23 mouse cellular contexts compared by ENCODE assay signal in genomic region chr12:29553138-29553537, GRCm38 (mm10). TPM values are rescaled to one million over a fixed set of nuclear protein-coding genes. Genes with fewer than 3 reads are reported as not detected.
"Had no signal": no experiment of that assay in that cellular context is flagged by ENCODE, and none has a peak within 500 bp of the region (broad histone marks: within the 10 kb centered on the region; RNA-seq: fewer than 3 reads in every experiment).

No protein-coding gene starts in this region.

- H3K4me1 ChIP-seq: kidney, embryonic 15.5 days; limb, embryonic 10.5 days; limb, embryonic 13.5 days; liver, embryonic 12.5 days; liver, embryonic 15.5 days; stomach, embryonic 15.5 days had no signal

- H3K9me3 ChIP-seq: kidney, embryonic 15.5 days; limb, embryonic 10.5 days; limb, embryonic 13.5 days; liver, embryonic 12.5 days; liver, embryonic 15.5 days; midbrain, embryonic 12.5 days; neural tube, embryonic 12.5 days; neural tube, embryonic 15.5 days; stomach, embryonic 15.5 days had no signal

- H3K36me3 ChIP-seq: kidney, embryonic 15.5 days; limb, embryonic 10.5 days; limb, embryonic 13.5 days; liver, embryonic 12.5 days; liver, embryonic 15.5 days; midbrain, embryonic 12.5 days; neural tube, embryonic 12.5 days; neural tube, embryonic 15.5 days; stomach, embryonic 15.5 days had no signal

- ATAC-seq: liver, embryonic 12.5 days had no signal

- H3K27ac ChIP-seq: kidney, embryonic 15.5 days; limb, embryonic 10.5 days; limb, embryonic 13.5 days; liver, embryonic 12.5 days; liver, embryonic 15.5 days; midbrain, embryonic 12.5 days; neural tube, embryonic 12.5 days; neural tube, embryonic 15.5 days; stomach, embryonic 15.5 days had no signal

- H3K4me3 ChIP-seq: kidney, embryonic 15.5 days; limb, embryonic 10.5 days; limb, embryonic 13.5 days; liver, embryonic 12.5 days; liver, embryonic 15.5 days; midbrain, embryonic 12.5 days; neural tube, embryonic 12.5 days; neural tube, embryonic 15.5 days; stomach, embryonic 15.5 days had no signal

- DNase-seq: kidney, adult 11 months; kidney, adult 8-10 months; kidney, postnatal 10 days; kidney, postnatal 36 days; liver; lung, adult 18-20 months; lung, postnatal 14 days; lung, postnatal 4 days; right cerebral cortex, adult 18-20 months; right cerebral cortex, postnatal 14 days; right cerebral cortex, postnatal 4 days; spleen, adult 18-20 months; thymus, postnatal 25 days had no signal

- H3K27me3 ChIP-seq: kidney, embryonic 15.5 days; limb, embryonic 13.5 days; liver, embryonic 12.5 days; liver, embryonic 15.5 days; neural tube, embryonic 12.5 days; neural tube, embryonic 15.5 days; stomach, embryonic 15.5 days had no signal

- H3K9ac ChIP-seq: kidney, embryonic 15.5 days; limb, embryonic 13.5 days; liver, embryonic 12.5 days; liver, embryonic 15.5 days; midbrain, embryonic 12.5 days; neural tube, embryonic 12.5 days; neural tube, embryonic 15.5 days; stomach, embryonic 15.5 days had no signal

- H3K4me2 ChIP-seq: kidney, embryonic 15.5 days; limb, embryonic 13.5 days; liver, embryonic 12.5 days; liver, embryonic 15.5 days; midbrain, embryonic 12.5 days; neural tube, embryonic 12.5 days; neural tube, embryonic 15.5 days; stomach, embryonic 15.5 days had no signal

RNA-seq across cellular contexts. Expression of gene Myt1l, which starts 25.0 kb away (rescaled TPM):
- total RNA-seq: megakaryocyte progenitor cell, adult 5-6 weeks had no signal
- polyA plus RNA-seq: limb, embryonic 10.5 days; liver, embryonic 12.5 days had no signal
